Mouse (Mus musculus) left cerebral cortex, postnatal 25 days (tissue): ENCODE measurements around the gene 0610040J01Rik. TPM values are rescaled to one million over a fixed set of nuclear protein-coding genes. Genes with fewer than 3 reads are reported as not detected.

ENCODE experiments used
- DNase-seq, 2 experiments: peaks; one replicate each; pipeline ENCODE4 v3.0.0; 2022; ENCODE audit warnings: low spot score in 2 of 2, mixed read lengths in 1 of 2
- intact Hi-C: fragments of 180-260 bp; cut with DNase I; formaldehyde crosslinking; loops from one replicate; pipeline ENCODE4 v1.15.1; 2025
- total RNA-seq, 2 experiments: library from RNA; stranded (reverse); gene quantifications; 2 replicates each; pipeline ENCODE4 v1.2.3; 2021

0610040J01Rik gene
- 1 to 10 TPM; 4.2 to 6.2 TPM for total RNA-seq

DNA sequence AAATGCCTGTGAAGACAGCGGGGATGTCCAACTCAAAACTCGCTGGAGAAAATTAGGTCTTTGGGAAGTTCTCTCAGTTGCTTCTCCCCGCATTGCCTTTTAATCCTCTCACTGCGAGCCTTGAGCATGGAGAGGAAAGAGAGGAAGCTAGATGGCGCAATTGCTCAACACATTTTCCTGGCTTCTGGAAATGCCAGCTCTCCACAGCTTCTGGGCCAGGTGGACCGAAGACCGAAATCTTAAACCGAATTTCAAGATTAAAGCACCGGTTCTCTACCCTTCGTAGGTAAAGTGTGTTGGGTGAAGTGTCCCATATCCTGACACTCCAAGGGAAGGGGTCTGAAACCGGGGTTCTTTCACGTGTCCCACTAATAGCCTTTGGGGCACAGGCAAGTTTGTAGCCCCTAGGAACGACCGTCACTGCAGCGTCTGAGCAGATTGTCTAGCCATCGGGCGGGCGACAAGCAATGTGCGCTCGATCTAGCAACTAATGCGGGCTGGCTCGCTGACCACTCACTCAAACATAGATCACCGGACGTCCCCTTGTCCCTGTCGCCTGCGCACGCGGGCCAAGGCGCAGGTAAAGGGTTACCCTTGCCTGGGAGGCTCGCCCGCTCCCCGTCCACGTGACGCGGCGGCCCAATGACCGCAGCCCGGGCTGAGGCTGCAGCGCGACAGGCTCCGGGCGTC is at the start of gene 0610040J01Rik:
Gene 0610040J01Rik, plus strand, starts transcription at position 545 of the 690 bp plus-strand sequence.
- peak; percentile 70 to 84 for DNase-seq
- intact Hi-C loops, result loop anchor here (1.0 to 10.0 kb wide), 3 partner anchors 74 to 463 kb away; no protein-coding TSS in a partner anchor

DNA sequence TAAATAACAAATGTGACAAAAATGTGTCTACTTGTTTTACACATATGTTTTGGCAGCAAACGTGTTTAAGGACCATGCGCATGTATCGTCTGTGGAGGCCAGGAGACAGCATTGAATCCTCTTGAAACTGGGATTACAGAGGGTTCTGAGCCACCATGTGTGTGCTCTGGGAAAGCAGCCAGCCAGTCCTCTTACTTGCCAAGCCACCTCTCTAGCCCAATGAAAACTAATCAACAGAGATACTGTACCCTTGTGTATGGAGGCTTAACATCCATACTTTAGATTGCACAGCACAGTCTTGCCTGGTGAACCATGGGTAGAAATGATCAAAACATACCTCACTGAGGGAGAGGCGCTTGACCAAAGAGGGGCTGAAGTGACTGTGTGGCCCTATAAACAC is 46.3 kb upstream of the 0610040J01Rik start:
- DNase-seq, result no peak
- intact Hi-C loops, result loop anchor here (2.0 to 5.0 kb wide), 3 partner anchors 119 to 871 kb away; partner anchors contain the start of gene Nwd2

DNA sequence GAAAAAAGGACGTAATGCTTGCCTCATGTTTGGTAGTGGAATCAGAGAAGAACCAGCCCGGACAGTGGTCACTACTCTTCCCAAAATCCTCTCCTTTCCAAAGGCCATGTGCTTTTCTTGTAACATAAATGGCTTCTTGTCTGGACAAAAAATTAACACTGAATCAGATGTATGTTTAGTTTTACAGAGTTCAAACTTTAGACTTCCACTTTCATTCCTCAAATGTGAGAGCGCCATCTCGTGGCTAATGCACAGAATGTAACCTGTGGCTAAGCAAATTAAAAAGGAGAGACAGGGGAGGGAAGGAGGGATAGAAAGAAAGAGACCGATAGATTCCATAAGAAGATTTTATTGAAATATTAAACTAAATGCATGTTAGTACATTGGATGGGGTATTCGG is 45.4 kb upstream of the 0610040J01Rik start:
- intact Hi-C loops, result loop anchor here (2.0 to 5.0 kb wide), 3 partner anchors 119 to 872 kb away; partner anchors contain the start of gene Nwd2
- DNase-seq, result peak; percentile 47 to 58

DNA sequence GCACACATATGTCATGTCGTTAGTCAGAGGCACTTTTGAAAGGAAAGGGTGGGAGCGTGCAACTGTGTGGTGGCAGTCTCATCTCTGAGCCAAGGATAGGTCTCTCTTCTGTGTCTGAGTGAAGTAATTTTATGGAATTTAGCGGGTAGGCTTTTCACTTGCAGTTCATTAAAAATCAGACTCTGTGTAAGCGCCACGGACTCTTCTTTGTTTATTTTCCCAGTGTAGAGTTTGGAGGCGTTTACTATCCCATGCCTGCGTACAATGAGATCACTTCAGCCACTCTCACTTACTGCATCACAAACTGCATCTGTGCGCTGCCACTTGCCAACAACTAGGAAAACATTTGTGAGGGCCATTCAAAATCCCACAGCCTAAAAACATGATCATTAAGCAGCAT is 44.7 kb upstream of the 0610040J01Rik start:
- intact Hi-C loops, result loop anchor here (2.0 to 5.0 kb wide), 3 partner anchors 120 to 873 kb away; partner anchors contain the start of gene Nwd2
- DNase-seq, result peak; percentile 11 to 46

DNA sequence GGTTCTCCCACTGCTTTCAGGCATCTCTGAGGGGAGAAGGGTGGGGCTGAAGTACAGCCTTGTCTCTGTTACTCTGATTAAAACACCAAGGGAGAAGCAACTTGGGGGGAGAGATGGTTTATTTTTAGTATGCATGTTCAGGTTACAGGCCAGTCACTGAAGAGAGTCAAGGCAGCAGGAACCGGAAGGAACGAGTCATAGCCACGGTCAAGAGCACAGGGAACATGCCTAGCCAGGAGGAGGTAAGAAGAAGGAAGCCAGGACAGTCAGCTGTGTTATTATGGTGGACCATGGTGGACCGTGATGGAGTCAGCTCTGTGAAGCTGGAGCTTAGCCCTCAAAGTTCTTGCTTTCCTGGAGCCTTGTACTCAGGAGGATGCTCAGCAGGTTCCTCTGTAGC is 43.9 kb upstream of the 0610040J01Rik start:
- no peak for DNase-seq
- intact Hi-C loops, result loop anchor here (5.0 kb wide), 2 partner anchors 121 to 831 kb away; partner anchors contain the start of gene Nwd2

DNA sequence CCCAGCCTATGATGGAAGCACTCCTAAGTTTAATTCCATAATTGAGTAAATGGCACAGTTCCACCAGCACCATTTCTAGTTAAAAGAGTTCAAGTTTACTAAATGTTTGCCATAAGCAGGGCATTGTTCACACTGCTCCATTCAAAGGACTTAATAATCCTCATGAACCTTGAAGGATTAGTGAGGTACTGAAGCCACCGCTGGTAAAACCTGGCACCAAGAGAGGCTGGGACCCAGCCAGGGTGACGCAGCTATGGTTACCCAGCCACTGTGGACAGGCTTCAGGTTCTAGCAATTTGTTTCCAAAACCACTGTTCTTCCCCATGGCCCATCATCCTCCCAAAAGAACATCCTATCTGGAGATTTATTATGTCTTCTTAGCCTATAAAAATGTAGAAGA is 39.2 kb upstream of the 0610040J01Rik start:
- no peak for DNase-seq
- intact Hi-C loops, result no loop called here

DNA sequence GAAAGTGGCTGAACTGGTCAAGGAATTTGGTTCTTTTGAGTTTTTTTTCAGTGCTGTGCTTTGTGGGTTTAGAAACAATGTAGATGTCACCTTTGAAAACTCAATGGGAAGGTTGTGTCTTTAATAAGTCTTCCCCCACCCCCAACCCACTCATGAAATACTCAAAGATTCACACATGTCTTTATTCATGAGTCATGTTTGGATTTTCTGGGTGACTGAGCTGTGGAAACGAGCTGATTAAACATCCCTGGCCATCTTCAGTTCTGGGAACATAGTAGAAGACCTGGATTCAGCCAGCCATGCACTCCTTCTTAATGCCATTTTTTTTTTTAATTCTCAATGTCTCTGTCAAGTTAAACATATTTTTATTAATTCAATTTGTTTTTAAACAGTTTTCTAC is 38.6 kb upstream of the 0610040J01Rik start:
- intact Hi-C loops, result no loop called here
- DNase-seq, result no peak

DNA sequence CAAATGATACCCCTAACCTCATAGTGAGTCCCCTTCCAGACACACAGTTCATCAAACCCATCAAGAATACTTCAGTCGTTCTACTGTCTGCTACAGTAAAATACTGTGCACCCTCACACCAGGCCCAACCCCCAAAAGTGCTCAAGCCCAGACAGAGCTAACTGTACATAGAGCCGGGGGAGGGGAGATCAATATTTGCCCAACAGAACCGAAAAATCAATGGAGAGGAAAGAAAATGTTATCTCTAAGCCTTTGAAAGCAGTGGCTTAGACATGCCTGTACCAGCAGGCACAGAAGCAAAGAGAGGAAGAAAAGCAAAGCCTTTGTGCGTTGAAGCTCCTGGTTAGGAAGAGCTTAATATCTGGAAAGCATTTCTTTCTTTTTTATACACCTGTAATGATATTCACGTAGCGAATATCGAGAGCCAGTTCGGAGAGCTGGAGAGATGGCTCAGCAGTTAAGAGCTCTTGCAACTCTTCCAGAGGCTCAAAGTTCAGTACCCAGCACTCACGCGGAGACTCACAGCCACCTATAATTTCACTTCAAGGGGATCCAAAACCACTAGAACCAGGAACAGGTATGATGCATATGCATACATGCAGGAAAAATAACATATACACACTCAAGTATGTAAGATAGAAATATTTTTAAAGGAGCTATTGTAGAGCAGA is 23.9 kb upstream of the 0610040J01Rik start:
- no peak for DNase-seq
- intact Hi-C loops, result no loop called here

DNA sequence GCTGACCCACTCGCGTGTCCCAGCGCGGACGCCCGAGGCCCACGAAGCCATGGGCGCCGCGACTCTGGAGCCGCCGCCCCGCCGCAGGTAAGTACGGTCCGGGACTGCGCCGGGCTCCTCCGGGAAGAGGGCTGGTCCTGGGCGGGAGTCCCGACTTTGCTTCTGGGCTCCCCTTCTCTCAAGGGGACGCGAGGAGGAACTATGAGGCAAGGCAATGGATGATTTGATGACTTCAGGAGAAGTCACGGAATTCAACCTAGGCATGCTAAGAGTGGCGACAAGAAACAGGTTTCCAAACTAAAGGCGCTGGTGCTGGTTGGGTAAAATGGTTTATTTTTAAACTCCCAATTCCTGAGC is 324 bp downstream of the 0610040J01Rik start:
- DNase-seq, result no peak
- intact Hi-C loops, result loop anchor here (1.0 to 10.0 kb wide), 3 partner anchors 74 to 462 kb away; no protein-coding TSS in a partner anchor

DNA sequence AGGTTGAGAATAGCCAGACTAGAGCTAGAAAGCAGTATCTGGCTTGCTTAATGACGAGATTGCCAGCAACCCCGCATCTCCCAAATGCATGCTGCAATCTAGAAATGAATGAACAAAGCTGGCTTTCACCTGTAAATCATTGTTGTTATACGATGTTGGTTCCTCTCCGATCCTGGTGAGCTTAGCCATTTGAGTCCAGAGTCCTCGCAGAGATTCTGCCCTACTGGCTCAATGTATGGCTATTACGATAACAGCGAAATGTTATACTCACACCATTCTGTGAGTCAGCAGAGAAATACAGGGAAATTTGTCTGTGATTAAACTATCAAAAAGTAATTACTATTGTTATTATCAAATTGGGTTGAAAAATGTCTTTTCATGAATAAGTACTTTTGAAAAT is 4.5 kb downstream of the 0610040J01Rik start:
- DNase-seq, result no peak
- intact Hi-C loops, result loop anchor here (10.0 kb wide), 1 partner anchor 458 kb away; no protein-coding TSS in a partner anchor

DNA sequence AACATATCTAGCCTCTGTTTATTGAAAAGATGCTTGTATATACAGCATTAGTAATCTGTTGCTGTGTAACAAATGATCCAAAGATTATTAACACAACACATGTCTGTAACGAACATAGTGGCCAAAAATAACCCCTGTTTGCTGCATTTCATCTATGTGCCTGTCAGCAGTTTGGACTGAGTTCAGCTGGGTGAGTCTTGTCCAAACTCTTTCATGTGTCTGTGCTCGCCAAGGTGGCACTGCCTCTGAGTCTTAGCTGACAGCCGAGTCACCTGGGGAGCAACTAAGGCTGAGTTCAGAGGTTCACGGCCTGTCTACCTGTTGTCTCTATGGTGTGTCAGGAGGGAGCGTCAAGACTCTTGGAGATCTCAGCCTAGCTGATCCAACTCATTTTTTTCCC is 5.1 kb downstream of the 0610040J01Rik start:
- intact Hi-C loops, result loop anchor here (10.0 kb wide), 1 partner anchor 458 kb away; no protein-coding TSS in a partner anchor
- no peak for DNase-seq

DNA sequence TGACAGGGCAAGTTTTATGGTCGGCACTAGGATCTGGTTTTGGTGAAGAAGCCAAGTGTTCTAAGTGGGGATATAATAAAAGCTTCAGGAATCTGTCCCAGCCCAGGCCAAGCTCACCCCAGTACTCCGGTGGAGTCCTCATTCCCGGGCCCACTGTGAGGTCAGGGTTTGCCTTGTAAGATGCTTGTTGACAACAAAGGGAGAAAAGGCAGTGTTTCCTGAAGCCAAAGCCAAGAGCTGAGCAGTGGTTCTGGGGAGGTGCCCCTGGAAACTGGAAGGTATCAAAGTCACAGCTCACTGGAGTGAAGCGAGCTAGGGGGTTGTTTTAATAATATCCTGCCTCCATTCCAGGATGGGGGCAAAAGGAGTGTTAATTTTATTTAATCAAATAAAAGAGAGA is 6.8 kb downstream of the 0610040J01Rik start:
- DNase-seq, result no peak
- intact Hi-C loops, result loop anchor here (10.0 kb wide), 1 partner anchor 456 kb away; no protein-coding TSS in a partner anchor

DNA sequence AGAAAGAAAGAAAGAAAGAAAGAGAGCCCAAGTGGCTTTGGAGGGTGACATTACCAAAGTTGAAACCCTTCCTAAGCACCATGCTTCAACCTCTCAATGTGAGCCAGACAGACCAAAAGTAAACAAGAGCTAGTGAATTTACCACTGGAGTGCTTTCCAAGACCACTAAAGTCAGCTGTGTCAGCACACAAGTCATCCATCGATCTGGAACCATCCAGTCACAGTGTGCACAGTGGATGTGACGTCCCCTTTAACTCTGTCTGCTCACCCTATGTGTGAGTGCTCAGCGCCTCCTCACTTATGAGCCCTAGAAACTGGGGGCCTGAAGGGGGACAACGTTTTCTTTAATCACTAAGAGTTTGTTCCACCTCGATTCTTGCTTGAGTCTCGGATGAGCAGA is 7.4 kb downstream of the 0610040J01Rik start:
- no peak for DNase-seq
- intact Hi-C loops, result loop anchor here (10.0 kb wide), 1 partner anchor 455 kb away; no protein-coding TSS in a partner anchor

DNA sequence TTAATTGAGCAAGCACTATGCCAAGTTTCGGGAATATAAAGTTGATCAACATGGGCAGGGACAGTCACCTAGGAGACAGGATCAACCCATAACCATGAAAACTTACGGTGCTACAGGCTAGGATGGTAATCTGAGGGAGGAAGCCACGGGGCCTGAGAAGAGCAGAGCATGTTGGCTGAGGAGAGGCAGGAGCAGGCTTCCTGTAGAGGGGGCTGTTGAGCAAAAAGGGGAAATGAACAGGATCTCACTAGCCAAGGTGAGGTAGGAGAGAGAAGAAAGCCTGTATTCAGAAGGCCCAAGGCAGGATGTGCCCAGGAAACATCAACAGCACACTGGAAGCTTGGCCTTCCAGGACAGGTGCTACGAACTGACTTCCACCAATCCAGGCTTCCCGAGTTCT is 9.0 kb downstream of the 0610040J01Rik start:
- DNase-seq, result no peak
- intact Hi-C loops, result no loop called here

DNA sequence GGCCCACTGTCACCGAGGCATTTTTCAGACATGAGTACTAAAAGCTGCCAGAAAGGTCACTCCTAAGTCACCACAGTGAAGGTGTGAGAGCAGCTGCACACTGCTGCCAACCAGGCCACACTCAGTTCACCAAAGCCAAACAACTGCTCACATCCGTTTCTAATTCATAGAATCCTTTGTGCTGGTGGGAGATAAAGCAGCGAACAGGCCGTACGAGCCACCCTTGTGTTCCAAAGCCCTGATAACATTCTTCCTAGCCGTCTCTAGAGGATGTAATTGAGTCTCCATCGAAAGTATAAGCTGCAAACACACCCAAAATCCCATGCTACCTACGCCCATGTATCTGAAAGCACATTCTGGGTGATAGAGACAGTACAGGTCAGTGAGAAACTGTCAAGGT is 9.7 kb downstream of the 0610040J01Rik start:
- intact Hi-C loops, result no loop called here
- DNase-seq, result no peak

DNA sequence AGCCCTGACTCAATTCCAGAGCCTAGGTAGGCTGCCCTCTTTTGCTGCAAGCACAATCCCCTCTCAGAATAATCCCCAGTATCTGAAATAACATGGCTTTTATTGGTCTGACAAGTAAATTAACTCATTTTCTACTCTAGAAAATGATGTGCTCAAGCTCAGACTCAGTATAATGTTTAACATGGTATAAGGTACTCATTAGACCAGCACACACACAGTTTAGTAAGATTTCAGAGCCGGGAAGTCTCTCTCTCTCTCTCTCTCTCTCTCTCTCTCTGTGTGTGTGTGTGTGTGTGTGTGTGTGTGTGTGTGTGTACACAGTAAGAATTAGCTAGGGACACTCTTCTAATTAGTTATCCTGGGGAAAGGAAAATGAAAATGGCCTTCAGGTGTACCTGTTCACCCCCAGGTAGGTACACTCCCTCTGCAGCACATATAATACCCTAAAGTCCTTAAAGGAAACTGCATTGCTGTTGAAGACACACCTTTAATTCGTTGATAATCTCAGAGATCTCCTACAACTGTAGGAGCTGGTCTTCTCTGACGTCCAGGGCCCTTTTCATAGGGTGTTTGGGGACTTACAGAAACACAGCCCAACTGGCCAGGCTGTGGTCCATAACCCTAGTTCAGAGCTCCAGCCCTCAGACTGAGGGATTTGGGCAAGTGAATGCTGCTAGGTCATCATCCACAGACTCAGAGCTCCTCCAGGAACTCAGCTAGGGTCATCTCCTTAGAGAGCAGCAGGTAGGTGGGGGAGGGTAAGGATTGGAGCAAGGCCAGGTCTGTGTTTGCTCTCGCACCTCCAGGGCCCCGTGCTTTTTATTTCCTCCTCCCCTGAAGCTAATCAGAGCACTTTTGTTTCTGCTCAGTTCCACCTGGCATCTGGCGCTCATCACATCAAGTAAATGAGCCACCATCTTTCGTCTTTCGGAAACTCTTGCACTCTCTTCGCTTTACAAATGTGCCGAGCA is 11.5 kb downstream of the 0610040J01Rik start:
- DNase-seq, result no peak
- intact Hi-C loops, result no loop called here

DNA sequence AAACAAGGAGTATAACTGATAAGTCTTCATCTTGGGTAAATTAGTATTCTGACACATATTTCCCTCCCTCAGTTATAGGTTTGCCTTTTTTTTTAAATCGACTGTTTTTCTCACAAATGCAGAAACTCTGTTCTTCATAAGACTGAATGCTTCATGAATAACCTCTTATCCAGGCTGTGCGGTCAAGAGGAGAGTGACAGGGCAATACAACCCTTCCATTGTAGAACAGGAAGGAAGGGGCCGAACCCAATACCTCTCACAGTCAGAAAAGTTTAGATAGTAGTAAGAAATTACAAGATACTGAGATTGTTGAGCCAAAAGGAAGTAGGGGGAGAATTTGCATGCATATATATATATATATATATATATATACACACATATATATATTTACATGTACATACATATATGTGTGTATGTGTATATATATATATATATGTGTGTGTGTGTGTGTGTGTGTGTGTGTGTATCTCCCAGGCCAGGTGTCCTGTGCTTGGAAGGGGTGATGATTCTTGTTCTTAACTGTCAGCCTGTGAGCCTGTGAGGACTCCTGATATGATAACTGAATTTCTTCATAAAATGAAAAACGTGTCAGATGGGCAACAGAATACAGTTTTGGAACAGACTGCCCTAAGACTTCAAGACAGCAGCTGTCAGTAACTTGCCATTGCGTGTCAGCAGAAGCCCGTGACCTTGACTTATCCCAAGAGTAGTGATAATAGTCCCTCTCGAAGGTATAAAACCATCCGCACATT is 12.6 kb downstream of the 0610040J01Rik start:
- DNase-seq, result no peak
- intact Hi-C loops, result no loop called here

DNA sequence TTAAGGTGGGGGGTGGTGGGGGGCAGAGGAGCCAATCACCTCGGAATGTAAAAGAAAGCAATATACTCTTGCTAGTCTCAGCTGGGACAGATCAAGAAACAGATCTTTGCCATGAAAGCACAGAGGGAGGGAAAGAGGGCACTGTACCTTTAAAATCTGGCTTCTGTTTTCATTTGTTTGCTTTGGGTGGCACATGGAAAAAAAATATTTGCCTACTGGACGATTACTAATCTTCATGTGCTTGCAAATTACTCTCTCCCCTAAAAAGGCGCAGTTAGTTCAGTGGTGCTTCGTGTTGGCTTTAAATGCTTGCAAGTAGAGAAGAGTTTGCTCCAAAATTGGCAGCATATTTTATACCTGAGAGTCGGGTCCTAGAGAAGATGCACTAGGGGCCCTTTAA is 13.7 kb downstream of the 0610040J01Rik start:
- DNase-seq, result no peak
- intact Hi-C loops, result no loop called here

DNA sequence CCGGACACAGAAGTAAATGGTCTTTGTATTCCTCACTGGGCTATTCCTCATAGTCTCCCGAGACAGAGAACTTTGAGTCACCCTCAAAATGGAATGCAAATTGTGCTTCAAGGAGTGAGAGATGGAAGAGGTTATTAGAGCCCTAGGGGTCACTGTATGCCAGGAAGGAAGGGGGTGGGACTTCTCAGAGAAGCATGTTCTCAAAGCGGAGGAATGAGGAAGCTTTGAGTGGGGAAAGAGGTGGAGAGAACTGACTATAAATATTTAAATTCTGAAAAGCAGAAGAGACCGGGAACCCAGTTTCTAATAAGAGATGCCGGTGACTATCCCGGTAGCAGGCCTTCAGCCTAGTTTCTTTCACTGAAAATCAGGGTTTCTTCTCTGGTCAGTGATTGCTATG is 14.8 kb downstream of the 0610040J01Rik start:
- peak in 1 of 2 experiments; percentile 16 for DNase-seq
- intact Hi-C loops, result no loop called here
